Mouse (Mus musculus) retina, postnatal 7 days (tissue): Measurements from ENCODE around the gene 5730522E02Rik.

Experiments
- DNase-seq: peaks from one replicate; pipeline ENCODE4 v3.0.0-alpha.2; 2012; ENCODE audit warnings: low read depth, low spot score

Gene 5730522E02Rik

GRCm38 (mm10) chr11:25684731-25685130 lies 525.8 kb downstream of the 5730522E02Rik start:
- DNase-seq: no peak

- no peak for DNase-seq
These were observed 530.7 kb downstream of the 5730522E02Rik start for GRCm38 (mm10) chr11:25679856-25680255.

GRCm38 (mm10) chr11:25674194-25674593 lies 536.4 kb downstream of the 5730522E02Rik start:
- no peak for DNase-seq

- DNase-seq: no peak
These were observed 540.5 kb downstream of the 5730522E02Rik start for GRCm38 (mm10) chr11:25670018-25670417.

- DNase-seq: no peak
These were observed 545.9 kb downstream of the 5730522E02Rik start for GRCm38 (mm10) chr11:25664562-25665104.

- DNase-seq: no peak
These were observed 564.3 kb downstream of the 5730522E02Rik start for GRCm38 (mm10) chr11:25646282-25646681.

GRCm38 (mm10) chr11:25644767-25645622 lies 565.6 kb downstream of the 5730522E02Rik start:
- DNase-seq: no peak

- DNase-seq: no peak
These were observed 603.7 kb downstream of the 5730522E02Rik start for GRCm38 (mm10) chr11:25606886-25607285.

- DNase-seq: no peak
These were observed 610.5 kb downstream of the 5730522E02Rik start for GRCm38 (mm10) chr11:25600030-25600429.

- DNase-seq: no peak
These were observed 615.3 kb downstream of the 5730522E02Rik start for GRCm38 (mm10) chr11:25595303-25595702.

- no peak for DNase-seq
These were observed 615.8 kb downstream of the 5730522E02Rik start for GRCm38 (mm10) chr11:25594780-25595179.

- no peak for DNase-seq
These were observed 618.3 kb downstream of the 5730522E02Rik start for GRCm38 (mm10) chr11:25592268-25592667.

- no peak for DNase-seq
These were observed 620.3 kb downstream of the 5730522E02Rik start for GRCm38 (mm10) chr11:25590215-25590614.

GRCm38 (mm10) chr11:25589509-25589908 lies 621.1 kb downstream of the 5730522E02Rik start:
- no peak for DNase-seq

GRCm38 (mm10) chr11:25574129-25574465 lies 636.5 kb downstream of the 5730522E02Rik start:
- no peak for DNase-seq

GRCm38 (mm10) chr11:25573408-25574128 lies 637.0 kb downstream of the 5730522E02Rik start:
- no peak for DNase-seq

- no peak for DNase-seq
These were observed 639.2 kb downstream of the 5730522E02Rik start for GRCm38 (mm10) chr11:25571396-25571795.
